Mouse (Mus musculus) forebrain, embryonic 16.5 days (tissue): ENCODE measurements at regions not wholly inside any gene's neighbourhood (a gene's known extent, or its start where the extent isn't known, plus 50 kb on each side); places are given as distances from the start of the nearest gene placed in this dataset.
A peak's percentile ranks its signal among the peaks of the same experiment; 100 is the strongest.

Experiments used
- ATAC-seq: fragments of 200-750 bp; cut with Nextera tagmentation; 2 replicates; pipeline ENCODE4 v1.8.0; 2017; ENCODE audit warnings: mild to moderate bottlenecking, moderate library complexity
- H3K27ac ChIP-seq: fragments of 300-500 bp; sonication (generic); 2 replicates; pipeline ENCODE4 v1.5.1; 2014; ENCODE audit warnings: low read length, control low read depth
- H3K27me3 ChIP-seq: fragments of 300-500 bp; sonication (generic); replicated peaks from 2 replicates; pipeline ENCODE4 v1.6.1; 2014; ENCODE audit warnings: low read length; ENCODE audit not compliant: control insufficient read depth, insufficient read depth
- H3K36me3 ChIP-seq: fragments of 300-500 bp; sonication (generic); 2 replicates; pipeline ENCODE4 v1.6.1; 2014; ENCODE audit not compliant: control insufficient read depth, insufficient read depth
- H3K4me1 ChIP-seq: fragments of 300-500 bp; sonication (generic); replicated peaks from 2 replicates; pipeline ENCODE4 v1.6.1; 2014; ENCODE audit warnings: low read length; ENCODE audit not compliant: control insufficient read depth, insufficient read depth
- H3K4me2 ChIP-seq: fragments of 300-500 bp; sonication (generic); 2 replicates; pipeline ENCODE4 v1.6.1; 2014; ENCODE audit warnings: mild to moderate bottlenecking, low read length, control low read depth
- H3K4me3 ChIP-seq: fragments of 300-500 bp; sonication (generic); replicated peaks from 2 replicates; pipeline ENCODE4 v1.5.1; 2014; ENCODE audit warnings: mild to moderate bottlenecking, low read length, control low read depth
- H3K9ac ChIP-seq: fragments of 300-500 bp; sonication (generic); replicated peaks from 2 replicates; pipeline ENCODE4 v1.6.1; 2014; ENCODE audit warnings: low read depth, low read length, control low read depth
- H3K9me3 ChIP-seq: fragments of 300-500 bp; sonication (generic); 2 replicates; pipeline ENCODE4 v1.6.1; 2016; ENCODE audit warnings: low read length; ENCODE audit not compliant: control insufficient read depth
- WGBS: fragments of 180-500 bp; shearing (Covaris S2); extraction: QIAGEN DNeasy Blood & Tissue Kit; methylation state at CpG from one replicate; pipeline ENCODE4 v1.1.7; 2014; 5-methylcytosine and 5-hydroxymethylcytosine counted together

GRCm38 (mm10) chr13:44178006-44178405 lies 393.4 kb downstream of the Cd83 start:
- Histone ChIP-seq H3K9me3 (no peaks in the 10 kb centered on the region), H3K4me3 (no peak overlapping the region), H3K9ac (no peak overlapping the region), H3K4me2 (no peak overlapping the region), H3K27ac (no peak overlapping the region), H3K4me1 (no peaks in the 10 kb centered on the region), H3K27me3 (no peaks in the 10 kb centered on the region), H3K36me3 (no peaks in the 10 kb centered on the region)
- 88% methylated on average over 6 of the region's 6 CpGs for WGBS
- ATAC-seq = no peak

GRCm38 (mm10) chr13:44180384-44180783 lies 395.8 kb downstream of the Cd83 start:
- no peak for ATAC-seq
- no peak overlapping the region for H3K4me2 ChIP-seq

GRCm38 (mm10) chr13:44182544-44183191 lies 398.1 kb downstream of the Cd83 start:
- H3K27ac ChIP-seq = no peak overlapping the region
- no peaks in the 10 kb centered on the region for H3K9me3 ChIP-seq
- no peaks in the 10 kb centered on the region for H3K36me3 ChIP-seq
- peak overlapping the region; percentile 12 for H3K4me2 ChIP-seq
- H3K27me3 ChIP-seq = no peaks in the 10 kb centered on the region
- H3K9ac ChIP-seq = no peak overlapping the region
- no peak for ATAC-seq
- 6% methylated on average over 15 of the region's 15 CpGs for WGBS
- no peak overlapping the region for H3K4me3 ChIP-seq
- H3K4me1 ChIP-seq = no peaks in the 10 kb centered on the region

More at GRCm38 (mm10) chr13:44180384-44180783, 395.8 kb downstream of the Cd83 start:
- Histone ChIP-seq H3K27me3 (no peaks in the 10 kb centered on the region), H3K9ac (no peak overlapping the region), H3K9me3 (no peaks in the 10 kb centered on the region), H3K4me3 (no peak overlapping the region), H3K36me3 (no peaks in the 10 kb centered on the region), H3K27ac (no peak overlapping the region), H3K4me1 (no peaks in the 10 kb centered on the region)
- 89% methylated on average over 3 of the region's 3 CpGs for WGBS

- Histone ChIP-seq H3K4me3 (no peak overlapping the region), H3K4me1 (no peaks in the 10 kb centered on the region), H3K27ac (no peak overlapping the region), H3K27me3 (no peaks in the 10 kb centered on the region), H3K36me3 (no peaks in the 10 kb centered on the region), H3K9ac (no peak overlapping the region), H3K9me3 (no peaks in the 10 kb centered on the region), H3K4me2 (no peak overlapping the region)
- 89% methylated on average over 5 of the region's 5 CpGs for WGBS
- no peak for ATAC-seq
Observed at GRCm38 (mm10) chr13:44195365-44195764, 410.8 kb downstream of the Cd83 start.

- Histone ChIP-seq H3K4me1 (0 out of 2 replicates have a peak, but pooled peaks cover 4% of the 10 kb centered on the region), H3K4me2 (no peak overlapping the region), H3K9ac (no peak overlapping the region), H3K27me3 (no peaks in the 10 kb centered on the region; the same call in 1 of the 2 replicates), H3K9me3 (no peaks in the 10 kb centered on the region), H3K4me3 (no peak overlapping the region), H3K27ac (no peak overlapping the region), H3K36me3 (no peaks in the 10 kb centered on the region)
- 60% methylated on average over 4 of the region's 4 CpGs for WGBS
- ATAC-seq = no peak
Observed at GRCm38 (mm10) chr13:44206042-44206441, 421.5 kb downstream of the Cd83 start.

- WGBS = 91% methylated on average over 4 of the region's 4 CpGs
- no peaks in the 10 kb centered on the region; the same call in 1 of the 2 replicates for H3K27me3 ChIP-seq
- ATAC-seq = no peak
Observed at GRCm38 (mm10) chr13:44206448-44206847, 421.9 kb downstream of the Cd83 start.

GRCm38 (mm10) chr13:44207400-44208005 lies 422.9 kb downstream of the Cd83 start:
- 0 out of 2 replicates have a peak, but pooled peaks cover 7% of the 10 kb centered on the region for H3K4me1 ChIP-seq
- H3K36me3 ChIP-seq = no peaks in the 10 kb centered on the region
- H3K4me3 ChIP-seq = no peak overlapping the region
- H3K4me2 ChIP-seq = no peak overlapping the region
- no peak for ATAC-seq
- H3K27me3 ChIP-seq = no peaks in the 10 kb centered on the region; the same call in 1 of the 2 replicates
- H3K27ac ChIP-seq = no peak overlapping the region
- no peak overlapping the region for H3K9ac ChIP-seq
- WGBS = 67% methylated on average over 11 of the region's 11 CpGs
- H3K9me3 ChIP-seq = no peaks in the 10 kb centered on the region

More at GRCm38 (mm10) chr13:44206448-44206847, 421.9 kb downstream of the Cd83 start:
- Histone ChIP-seq H3K4me3 (no peak overlapping the region), H3K9ac (no peak overlapping the region), H3K9me3 (no peaks in the 10 kb centered on the region), H3K27ac (no peak overlapping the region), H3K4me1 (0 out of 2 replicates have a peak, but pooled peaks cover 4% of the 10 kb centered on the region), H3K4me2 (no peak overlapping the region), H3K36me3 (no peaks in the 10 kb centered on the region)

- WGBS = 16% methylated on average over 11 of the region's 11 CpGs
- Histone ChIP-seq H3K27ac (no peak overlapping the region), H3K27me3 (no peaks in the 10 kb centered on the region; the same call in 1 of the 2 replicates), H3K4me1 (0 out of 2 replicates have a peak, but pooled peaks cover 10% of the 10 kb centered on the region), H3K36me3 (no peaks in the 10 kb centered on the region), H3K9me3 (no peaks in the 10 kb centered on the region), H3K4me2 (peak overlapping the region; percentile 6; the same call in 1 of the 2 replicates), H3K4me3 (no peak overlapping the region), H3K9ac (no peak overlapping the region)
- no peak for ATAC-seq
Observed at GRCm38 (mm10) chr13:44209036-44209435, 424.5 kb downstream of the Cd83 start.

- no peak overlapping the region for H3K9ac ChIP-seq
- H3K4me3 ChIP-seq = no peak overlapping the region
- H3K36me3 ChIP-seq = no peaks in the 10 kb centered on the region
- no peak overlapping the region for H3K4me2 ChIP-seq
- no peak overlapping the region for H3K27ac ChIP-seq
- ATAC-seq = no peak
- H3K4me1 ChIP-seq = 0 out of 2 replicates have a peak, but pooled peaks cover 10% of the 10 kb centered on the region
- H3K27me3 ChIP-seq = no peaks in the 10 kb centered on the region; the same call in 1 of the 2 replicates
- no peaks in the 10 kb centered on the region for H3K9me3 ChIP-seq
- 55% methylated on average over 6 of the region's 6 CpGs for WGBS
Observed at GRCm38 (mm10) chr13:44210123-44210522, 425.5 kb downstream of the Cd83 start.
